Mouse (Mus musculus) heart, postnatal 36 days (tissue): ENCODE measurements around the gene Ate1. TPM values are rescaled to one million over a fixed set of nuclear protein-coding genes. Genes with fewer than 3 reads are reported as not detected.
"Not testable (repeated sequence)": the region's sequence is repeated elsewhere in the genome, so short reads cannot be mapped to it uniquely, and the experiment has no call there.

Experiments used
- DNase-seq, 2 experiments: peaks; one replicate each; pipeline ENCODE4 v3.0.0; 2021 to 2022
- intact Hi-C: fragments of 180-260 bp; cut with DNase I; formaldehyde crosslinking; loops from one replicate; pipeline ENCODE4 v1.15.1; 2025
- total RNA-seq, 2 experiments: library from RNA; stranded (reverse); gene quantifications; 2 replicates each; pipeline ENCODE4 v1.2.3; 2021

The Ate1 gene
- total RNA-seq, 2 experiments from 2014 or later: 30.5 to 32.9 TPM

- DNase-seq, intact Hi-C loops: not testable (repeated sequence)
Measured at GRCm38 (mm10) chr7:130531138-130531537, 11.0 kb upstream of the Ate1 start.

DNA sequence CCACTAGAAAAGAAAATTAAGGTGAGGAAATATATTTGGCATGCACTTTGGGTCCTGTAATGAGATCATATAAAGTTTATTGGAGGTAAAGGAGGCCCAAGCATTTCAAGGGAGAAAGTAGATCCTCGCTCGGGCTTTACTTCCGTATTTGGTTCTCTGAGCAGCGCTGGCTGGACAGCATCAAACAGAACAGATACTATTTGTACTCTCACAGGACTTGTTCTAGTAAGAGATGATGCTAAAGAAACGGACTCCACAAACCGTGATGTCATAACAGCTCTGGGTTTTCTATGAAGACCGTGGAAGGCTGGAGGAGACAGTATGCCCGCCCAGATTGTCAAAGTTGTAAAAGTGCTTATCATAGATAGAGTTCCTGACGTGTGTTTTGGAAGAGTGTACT, 7.1 kb upstream of the Ate1 start:
- intact Hi-C loops: no loop called here
- no peak for DNase-seq

- DNase-seq: no peak
- intact Hi-C loops: no loop called here
Measured at GRCm38 (mm10) chr7:130523451-130523850, 3.3 kb upstream of the Ate1 start.

- intact Hi-C loops: loop anchor here (2.0 kb wide), 1 partner anchor 26 kb away; no protein-coding TSS in a partner anchor
- no peak for DNase-seq
Measured at GRCm38 (mm10) chr7:130520812-130521422, 748 bp upstream of the Ate1 start.

GRCm38 (mm10) chr7:130519096-130520048, 797 bp downstream of the Ate1 start:
- intact Hi-C loops: loop anchor here (2.0 to 10.0 kb wide), 2 partner anchors 27 to 345 kb away; partner anchors contain the start of gene Plekha1

GRCm38 (mm10) chr7:130518213-130519095, 1.7 kb downstream of the Ate1 start:
- DNase-seq: peak in 1 of 2 experiments; percentile 16
- intact Hi-C loops: loop anchor here (10.0 kb wide), 1 partner anchor 346 kb away; the partner anchor contains the start of gene Plekha1

More at GRCm38 (mm10) chr7:130519096-130520048, 797 bp downstream of the Ate1 start:
- DNase-seq: peak; percentile 99

GRCm38 (mm10) chr7:130510243-130510642, 9.9 kb downstream of the Ate1 start:
- intact Hi-C loops: loop anchor here (10.0 kb wide), 1 partner anchor 355 kb away; the partner anchor contains the start of gene Plekha1
- no peak for DNase-seq

- DNase-seq: no peak
Measured at GRCm38 (mm10) chr7:130503006-130503405, 17.2 kb downstream of the Ate1 start.

DNA sequence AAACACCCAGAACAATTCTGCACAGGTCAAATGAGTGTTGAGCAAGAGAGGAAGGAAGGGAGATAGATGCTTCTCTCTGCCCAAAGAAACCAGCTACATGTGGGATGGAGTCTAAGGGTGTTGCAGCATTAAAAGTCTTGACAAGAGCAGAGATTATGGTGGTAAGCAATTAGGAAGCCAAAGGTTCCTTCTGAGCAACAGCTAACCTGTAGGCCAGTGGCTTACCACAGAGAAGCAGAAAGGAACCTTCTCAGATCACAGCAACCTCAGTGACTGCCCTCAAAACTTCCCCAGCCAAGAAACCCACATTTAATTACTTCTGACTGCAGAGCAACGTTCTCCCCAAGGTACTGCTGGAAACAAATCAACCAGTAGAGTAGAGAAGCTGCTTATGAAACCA, 18.7 kb downstream of the Ate1 start:
- DNase-seq: no peak
- intact Hi-C loops: no loop called here

More at GRCm38 (mm10) chr7:130503006-130503405, 17.2 kb downstream of the Ate1 start:
- intact Hi-C loops: no loop called here

GRCm38 (mm10) chr7:130493346-130493745, 26.8 kb downstream of the Ate1 start:
- no peak for DNase-seq
- intact Hi-C loops: no loop called here

GRCm38 (mm10) chr7:130492026-130492425, 28.1 kb downstream of the Ate1 start:
- DNase-seq: no peak
- intact Hi-C loops: no loop called here

GRCm38 (mm10) chr7:130479003-130479402, 41.2 kb downstream of the Ate1 start:
- intact Hi-C loops: loop anchor here (5.0 kb wide), 2 partner anchors 87 to 492 kb away; no protein-coding TSS in a partner anchor
- DNase-seq: not testable (repeated sequence)

DNA sequence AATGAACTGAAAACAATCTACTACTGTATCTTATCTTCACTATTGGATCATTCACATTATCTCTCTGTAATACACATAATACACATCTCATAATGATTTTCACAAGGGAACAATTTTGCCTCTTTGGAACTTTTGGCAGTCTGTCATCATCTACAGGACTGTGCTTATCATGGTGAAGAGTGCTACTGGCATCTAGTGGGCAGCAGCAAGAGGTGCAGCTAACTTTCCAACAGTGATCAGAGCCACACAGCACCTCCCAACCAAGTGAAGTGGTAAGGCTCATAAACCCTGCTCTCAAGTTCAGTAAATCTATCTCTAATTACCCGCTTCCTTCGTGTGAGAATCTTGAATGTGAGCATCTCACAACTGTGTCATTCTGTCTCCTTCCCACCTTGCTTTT, 44.2 kb downstream of the Ate1 start:
- peak; percentile 22 to 38 for DNase-seq
- intact Hi-C loops: loop anchor here (1.0 to 5.0 kb wide), 4 partner anchors 84 to 823 kb away; no protein-coding TSS in a partner anchor

- intact Hi-C loops: no loop called here
- DNase-seq: no peak
Measured at GRCm38 (mm10) chr7:130473881-130474280, 46.3 kb downstream of the Ate1 start.

- intact Hi-C loops: no loop called here
- DNase-seq: no peak
Measured at GRCm38 (mm10) chr7:130472683-130473082, 47.5 kb downstream of the Ate1 start.

- no peak for DNase-seq
- intact Hi-C loops: no loop called here
Measured at GRCm38 (mm10) chr7:130471045-130471444, 49.1 kb downstream of the Ate1 start.

DNA sequence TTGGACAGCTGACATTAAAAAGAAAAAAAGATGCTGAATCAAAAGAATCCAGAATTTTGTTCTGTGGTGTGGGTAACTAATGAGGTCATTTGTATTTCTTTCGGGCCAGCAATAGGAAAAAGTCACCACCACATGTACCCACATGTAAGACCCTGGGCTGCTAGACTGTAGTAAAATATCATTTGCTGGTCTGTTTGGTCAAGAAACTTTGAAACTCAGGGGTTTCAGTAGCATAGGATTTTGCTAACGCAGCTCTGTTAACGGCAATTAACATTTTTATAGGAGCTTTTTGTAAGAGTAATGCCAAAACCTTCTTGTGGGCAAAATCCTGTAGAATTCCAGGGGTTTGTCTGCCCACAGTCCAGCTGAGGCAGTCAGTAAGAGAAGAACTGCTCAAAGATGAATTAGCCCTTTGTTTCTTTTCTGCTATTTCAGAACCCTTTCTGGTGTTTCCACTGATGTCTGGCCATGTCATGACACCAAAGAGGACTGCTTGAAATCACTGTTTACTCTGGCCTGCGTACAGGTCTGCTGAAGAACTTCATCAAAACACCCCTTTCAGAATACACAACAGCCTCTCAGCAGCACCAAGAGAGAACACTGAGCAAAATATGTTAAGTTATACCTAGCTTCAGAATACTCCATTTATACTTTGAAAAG, 64.5 kb downstream of the Ate1 start:
- intact Hi-C loops: no loop called here
- DNase-seq: peak in 1 of 2 experiments; percentile 7

DNA sequence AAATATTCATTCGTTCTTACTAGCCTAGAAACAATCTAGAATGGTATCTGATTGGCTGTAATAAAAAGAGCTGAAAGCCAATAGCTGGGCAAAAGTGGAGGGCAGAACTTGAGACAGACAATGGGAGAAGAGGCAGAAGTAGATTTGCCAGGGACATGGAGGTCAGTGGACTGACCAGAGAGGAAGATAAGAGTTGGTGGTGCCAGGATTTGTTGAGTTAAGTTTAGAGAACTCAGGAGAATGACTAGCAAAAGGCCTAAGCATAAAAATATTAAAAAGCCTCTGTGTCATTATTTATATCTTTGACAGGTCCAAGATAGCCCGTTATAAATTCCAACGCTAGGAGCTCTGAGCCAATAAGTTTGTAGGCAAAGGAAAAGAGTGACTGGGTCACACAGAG, 65.9 kb downstream of the Ate1 start:
- intact Hi-C loops: no loop called here
- DNase-seq: no peak

DNA sequence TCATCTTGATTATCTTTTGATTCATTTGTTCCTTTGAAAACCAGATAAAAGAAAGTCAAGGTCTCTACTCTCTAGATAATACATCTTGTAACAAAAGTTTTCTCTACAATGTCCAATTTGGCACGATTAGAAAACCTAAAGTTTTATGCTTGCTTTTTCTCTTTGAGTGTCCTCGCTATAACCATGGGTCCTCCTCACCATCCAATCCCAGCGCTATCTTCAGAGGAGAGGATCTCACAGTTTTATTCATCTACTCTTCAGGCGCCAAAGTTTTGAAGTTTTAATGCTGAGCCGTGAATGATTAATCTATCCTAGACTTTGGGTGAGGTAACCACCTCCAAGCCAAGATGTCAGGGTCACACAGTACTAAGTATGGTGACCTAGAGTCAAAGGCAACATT, 84.4 kb downstream of the Ate1 start:
- no peak for DNase-seq
- intact Hi-C loops: no loop called here

DNA sequence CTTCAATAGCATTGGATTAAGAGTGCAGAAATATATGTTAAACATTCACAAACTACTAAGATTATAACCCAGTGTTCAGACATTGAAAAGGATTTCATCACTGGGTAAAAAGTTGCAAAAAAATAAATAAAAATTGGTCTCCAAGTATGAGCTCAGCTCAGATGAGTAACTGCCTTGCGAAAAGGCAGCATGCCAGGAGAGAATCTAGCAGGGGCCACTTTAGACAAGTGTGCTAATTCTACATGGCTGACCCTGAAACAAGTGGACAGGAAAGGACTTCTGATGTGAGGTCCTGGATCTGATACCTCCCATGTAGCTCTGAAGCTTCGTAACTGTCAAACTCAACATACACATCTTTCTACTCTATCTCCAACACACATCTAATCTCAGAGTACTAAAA, 88.0 kb downstream of the Ate1 start:
- intact Hi-C loops: no loop called here
- DNase-seq: peak in 1 of 2 experiments; percentile 13
